Mouse (Mus musculus): ENCODE measurements around the gene Asf1b. TPM values are rescaled to one million over a fixed set of nuclear protein-coding genes. Genes with fewer than 3 reads are reported as not detected.
"Not testable (repeated sequence)": the region's sequence is repeated elsewhere in the genome, so short reads cannot be mapped to it uniquely, and the experiment has no call there.

Gene Asf1b
- polyA plus RNA-seq, 1 experiment: 3.1 TPM

DNA sequence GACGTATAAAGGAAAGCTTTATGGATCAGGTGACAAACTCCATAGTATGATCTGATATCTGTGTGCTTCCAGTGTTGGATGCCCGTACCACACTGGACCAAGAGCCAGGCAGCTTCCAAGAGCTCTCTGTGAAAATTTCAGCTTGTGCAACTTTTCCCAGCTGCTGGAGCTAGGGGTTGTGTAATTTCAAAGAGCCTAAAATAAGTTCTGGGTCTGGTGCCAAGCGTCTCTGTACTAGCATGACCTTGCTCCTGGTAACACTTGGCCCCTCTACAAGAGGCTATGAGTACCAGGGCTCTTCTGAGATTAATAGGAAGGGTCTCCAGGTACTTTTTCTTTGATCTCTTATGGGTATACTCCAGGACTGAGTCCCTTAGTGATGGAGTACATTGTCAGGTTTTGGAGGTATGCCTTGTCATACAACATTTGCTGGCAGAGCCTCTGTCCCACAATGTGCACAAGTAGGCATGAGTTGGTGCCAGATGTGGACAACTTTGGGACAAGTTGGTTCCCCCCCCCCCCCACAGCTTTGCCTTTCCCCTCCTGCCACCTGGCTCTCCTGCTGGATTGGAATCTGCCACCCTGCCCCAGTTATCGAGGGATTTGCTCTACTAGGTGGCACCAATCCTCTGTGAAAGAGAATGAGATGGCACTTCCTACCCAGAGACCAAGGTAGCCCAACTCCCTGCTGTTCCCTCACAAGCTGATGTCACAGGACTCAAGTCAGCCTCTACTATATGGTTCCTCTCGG lies 8.9 kb downstream of the Asf1b start:
- DNase-seq (ENCODE audit: low spot score): no peak

DNA sequence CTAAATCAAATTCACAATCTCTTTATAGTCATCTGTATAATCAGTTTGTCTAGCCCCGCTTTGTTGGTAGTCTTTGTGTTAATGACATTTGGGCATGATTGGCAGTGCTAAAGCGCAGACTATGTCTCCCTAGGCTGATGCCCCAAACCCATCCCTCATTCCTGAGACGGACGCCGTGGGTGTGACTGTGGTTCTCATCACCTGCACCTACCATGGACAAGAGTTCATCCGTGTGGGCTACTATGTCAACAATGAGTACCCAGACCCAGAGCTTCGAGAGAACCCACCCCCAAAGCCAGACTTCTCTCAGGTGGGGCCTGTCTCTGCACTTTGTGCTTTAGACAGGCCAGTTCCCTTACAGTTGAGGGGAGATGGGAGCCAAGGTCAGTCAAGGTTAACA lies 12.4 kb downstream of the Asf1b start:
- DNase-seq (ENCODE audit: low spot score): no peak

DNA sequence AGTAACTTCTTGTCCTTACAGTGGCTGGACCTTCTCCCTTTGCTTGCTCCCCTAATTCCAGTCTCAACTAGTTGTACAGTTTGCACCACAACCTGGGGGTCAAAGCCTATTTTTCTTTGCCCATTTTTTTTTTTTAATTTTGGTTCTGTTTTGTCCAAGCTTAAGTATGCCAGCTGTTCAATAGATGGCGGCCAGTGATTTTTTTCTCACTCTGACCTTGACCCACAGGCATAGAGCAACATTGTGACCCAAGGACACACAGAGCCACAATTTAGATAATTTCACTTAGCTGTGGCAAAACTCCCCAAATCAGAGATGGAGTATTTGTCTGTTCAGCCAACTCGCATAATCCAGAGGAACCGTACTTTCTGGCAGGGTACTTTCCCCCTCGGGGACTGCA lies 15.8 kb downstream of the Asf1b start:
- no peak for DNase-seq (ENCODE audit: low spot score)

DNA sequence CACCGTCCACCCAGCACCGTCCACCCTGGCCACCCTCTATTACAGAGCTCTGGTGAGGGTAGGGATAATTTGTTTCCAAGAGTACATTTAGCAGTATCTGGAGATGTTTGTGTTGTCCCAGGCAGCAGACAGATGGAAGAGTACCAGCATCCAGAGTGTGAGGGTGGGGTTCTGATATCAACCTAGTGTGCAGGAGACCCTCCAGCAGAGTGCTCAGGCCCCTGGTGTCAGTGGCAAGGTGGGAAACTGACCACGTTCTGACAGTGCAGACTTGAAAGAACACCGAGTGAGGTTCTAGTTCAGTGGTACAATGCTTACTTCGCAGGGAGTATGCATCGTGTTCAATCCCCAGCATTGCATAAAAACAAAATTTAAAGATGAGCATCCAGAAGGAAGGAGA lies 16.4 kb downstream of the Asf1b start:
- no peak for DNase-seq (ENCODE audit: low spot score)

DNA sequence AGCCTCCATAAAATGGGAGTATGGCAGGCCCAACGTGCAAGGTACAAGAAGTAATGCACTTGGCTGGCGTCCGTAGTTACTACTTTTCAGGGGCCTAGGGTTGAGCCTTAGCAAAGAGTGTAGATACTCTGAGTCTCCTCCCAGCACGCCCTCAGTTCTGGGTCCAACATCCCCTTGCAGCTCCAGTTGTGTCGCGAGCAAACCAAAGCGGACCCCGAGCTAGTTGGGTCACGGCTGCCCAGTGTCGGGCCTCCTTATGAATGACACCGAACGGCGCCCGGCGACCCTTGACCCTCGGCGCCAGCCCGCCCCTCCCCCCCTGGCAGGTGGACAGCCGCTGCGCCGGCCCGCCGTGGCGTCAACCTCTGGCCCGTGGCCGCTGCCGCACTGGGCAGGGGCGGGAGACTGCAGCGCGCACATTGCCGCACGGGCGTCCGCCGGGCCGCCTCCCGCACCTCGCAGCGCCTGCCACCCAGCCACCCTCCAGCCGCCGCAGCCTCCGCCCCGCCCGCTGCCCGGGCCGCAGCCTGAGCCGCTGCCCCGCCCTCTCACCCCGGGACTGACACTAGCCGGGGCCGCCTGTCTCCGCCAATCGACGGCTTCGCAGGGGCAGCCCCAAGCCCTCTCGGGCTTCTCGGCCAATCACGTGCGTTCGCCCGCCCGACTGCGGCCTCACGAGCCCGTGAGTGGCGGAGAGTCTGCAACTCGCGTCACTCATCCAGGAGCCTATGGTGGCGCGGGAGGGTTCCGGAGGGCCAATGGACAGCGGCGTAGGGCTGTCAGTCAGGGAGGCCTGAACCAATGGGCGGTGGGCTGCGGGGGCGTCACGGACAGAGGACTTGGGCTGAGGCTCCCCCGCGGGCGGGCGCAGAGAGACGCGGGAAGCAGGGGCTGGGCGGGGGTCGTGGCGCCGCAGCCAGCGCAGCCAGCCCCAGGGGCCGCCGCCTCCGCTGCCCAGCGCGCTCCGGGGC lies 17.1 kb downstream of the Asf1b start, which contains the start of gene Prkaca:
Gene Prkaca (plus strand): TSS at position 844 of the 971 bp plus-strand sequence.
- DNase-seq (ENCODE audit: low spot score): peak; percentile 96

DNA sequence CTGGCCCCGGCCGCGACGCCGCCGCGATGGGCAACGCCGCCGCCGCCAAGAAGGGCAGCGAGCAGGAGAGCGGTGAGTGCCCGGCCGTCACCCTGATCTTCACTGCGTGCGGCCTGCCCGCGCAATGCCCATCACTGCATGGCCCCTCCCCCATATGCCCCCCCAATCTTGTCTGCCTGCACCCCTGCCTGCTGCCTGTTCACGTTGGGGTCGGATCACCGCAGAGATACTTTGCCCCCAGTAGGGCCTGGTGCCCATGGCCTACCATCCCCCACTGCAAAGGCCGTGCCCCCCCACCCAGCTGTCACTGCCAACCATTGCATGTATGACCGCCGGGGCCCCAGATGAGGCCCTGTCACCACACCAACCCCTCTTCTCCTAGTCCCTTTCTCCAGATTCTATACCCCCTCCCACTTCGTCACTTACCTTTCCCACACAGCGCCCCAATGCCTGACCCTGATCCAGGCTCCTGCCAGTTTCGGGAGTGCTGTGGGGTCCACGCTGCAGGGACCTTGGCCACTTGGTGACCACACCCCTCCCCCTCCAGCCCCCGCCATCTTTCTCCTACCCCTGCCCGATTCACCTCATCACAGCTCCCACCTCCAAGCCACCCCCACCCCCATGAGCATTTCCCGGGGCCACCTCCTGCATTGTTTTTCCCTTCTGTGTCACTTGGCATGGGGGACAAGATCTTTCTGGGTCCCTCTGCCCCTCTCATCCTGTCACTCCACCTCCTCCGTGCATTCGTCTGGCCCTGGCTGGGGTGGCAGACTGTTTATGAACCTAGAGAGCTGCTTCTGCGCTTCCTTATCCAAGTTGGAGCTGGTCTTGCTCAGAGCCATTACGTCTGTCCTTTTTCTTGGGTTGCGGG lies 18.1 kb downstream of the Asf1b start:
- DNase-seq (ENCODE audit: low spot score): no peak

DNA sequence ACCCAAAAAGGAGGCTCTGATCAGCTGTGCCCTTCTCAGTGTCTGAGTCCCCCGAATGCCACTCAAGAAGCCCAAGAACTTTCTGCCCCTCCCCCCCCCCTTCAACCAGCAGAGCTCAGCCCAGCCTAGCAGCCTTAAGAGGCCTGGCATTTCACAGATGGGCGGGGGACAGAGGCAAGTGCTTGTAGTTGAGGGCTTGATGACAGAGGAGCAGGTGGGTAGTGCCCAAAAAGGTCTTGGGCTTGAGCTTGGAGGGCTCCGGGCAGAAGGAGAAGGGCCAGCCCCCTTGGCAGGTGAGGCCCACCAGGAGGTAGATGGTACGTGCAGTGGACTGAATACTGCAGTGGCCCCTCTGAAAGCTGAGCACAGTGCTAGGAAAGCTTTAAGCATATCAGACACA lies 19.2 kb downstream of the Asf1b start:
- DNase-seq (ENCODE audit: low spot score): no peak

DNA sequence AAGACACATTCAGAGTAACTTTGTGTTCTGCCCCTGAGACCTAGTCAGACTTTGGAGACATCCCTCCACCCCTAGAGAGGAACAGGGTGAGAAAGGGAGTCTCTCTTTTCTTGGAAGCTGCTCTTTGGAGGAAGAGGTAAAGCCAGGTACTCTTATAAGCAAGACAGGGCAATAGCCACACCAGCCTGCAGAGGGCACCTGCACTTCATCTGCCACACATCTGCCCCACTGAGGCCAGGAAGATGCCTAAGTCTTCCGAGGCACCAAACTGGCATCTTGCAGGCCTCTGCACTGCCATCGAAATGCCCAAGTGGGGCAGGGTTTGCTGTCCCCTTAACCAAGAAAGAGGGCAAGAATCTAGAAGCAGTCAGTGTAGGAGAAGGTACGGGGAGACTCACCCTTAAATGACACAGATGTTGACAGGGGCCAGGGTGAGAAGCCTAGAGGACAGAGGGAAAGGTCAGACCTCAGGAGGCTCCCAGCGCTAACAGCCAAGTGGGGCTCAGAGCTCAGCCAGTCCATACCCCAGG lies 20.9 kb downstream of the Asf1b start:
- DNase-seq (ENCODE audit: low spot score): no peak

DNA sequence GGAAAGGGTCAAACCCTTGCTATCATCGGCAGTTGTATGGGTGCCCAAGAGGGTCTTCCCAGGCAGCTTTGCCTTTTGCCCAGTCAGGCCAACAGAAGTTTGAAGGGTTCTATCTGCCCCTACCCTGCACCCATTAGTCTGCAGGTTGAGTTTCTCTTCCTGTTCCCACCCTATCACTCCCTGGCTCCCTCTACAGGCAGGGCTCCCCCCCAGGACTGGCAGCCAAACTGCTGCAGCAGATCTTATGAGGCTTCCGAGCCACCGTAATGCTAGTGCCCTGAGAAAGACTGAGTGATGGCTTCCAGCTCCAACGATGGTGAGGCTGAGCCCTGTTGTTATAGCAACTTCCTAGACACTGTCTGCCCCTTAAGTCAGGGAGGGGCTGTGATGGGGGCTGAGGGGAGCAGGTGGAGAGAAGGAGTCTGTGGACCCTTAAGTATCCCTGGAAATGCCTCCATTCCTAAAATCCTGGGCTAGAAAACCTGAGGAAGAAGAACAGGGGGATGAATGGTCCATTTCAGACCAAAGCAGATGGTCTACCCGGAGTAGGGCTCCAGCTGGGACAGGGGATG lies 21.6 kb downstream of the Asf1b start:
- DNase-seq (ENCODE audit: low spot score): no peak

DNA sequence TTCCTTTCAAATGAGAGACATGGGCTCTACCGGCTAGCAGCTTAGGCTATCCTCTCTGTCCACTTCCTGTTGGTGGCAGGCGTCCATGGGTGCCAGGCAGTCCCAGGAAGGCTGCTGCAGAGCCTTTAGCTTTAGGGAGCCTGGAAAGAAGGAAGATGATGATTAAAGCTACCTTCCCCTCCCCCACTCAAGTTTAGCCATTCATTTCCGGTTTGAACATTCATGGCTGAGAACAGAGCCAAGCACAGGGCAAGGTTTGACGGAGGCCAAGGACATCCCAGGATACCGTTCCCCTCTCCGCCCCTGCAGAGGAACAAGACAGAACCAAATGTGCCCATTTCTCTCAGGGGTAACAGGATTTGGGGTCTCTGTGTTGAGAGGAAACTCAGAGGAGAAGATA lies 22.3 kb downstream of the Asf1b start:
- DNase-seq (ENCODE audit: low spot score): no peak

DNA sequence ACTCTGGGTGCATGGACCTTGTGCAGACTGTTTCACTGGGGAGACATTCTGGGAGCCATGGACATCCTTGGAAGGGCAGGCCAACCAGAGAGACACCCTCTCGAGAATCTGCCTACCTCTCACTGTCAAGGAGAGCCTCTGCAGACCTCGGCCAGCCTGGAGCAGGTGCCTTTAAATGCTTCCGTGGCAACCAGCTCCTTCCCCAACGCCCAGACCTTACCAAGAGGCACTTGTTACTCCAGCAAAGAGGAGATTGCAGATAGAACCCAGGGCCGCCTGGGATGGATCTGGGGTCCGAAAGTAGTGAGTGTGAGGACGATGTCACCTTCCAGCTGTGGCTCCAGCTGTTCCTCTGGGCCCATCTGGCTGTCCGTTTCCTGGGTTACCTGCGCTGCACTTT lies 22.9 kb downstream of the Asf1b start:
- DNase-seq (ENCODE audit: low spot score): no peak

DNA sequence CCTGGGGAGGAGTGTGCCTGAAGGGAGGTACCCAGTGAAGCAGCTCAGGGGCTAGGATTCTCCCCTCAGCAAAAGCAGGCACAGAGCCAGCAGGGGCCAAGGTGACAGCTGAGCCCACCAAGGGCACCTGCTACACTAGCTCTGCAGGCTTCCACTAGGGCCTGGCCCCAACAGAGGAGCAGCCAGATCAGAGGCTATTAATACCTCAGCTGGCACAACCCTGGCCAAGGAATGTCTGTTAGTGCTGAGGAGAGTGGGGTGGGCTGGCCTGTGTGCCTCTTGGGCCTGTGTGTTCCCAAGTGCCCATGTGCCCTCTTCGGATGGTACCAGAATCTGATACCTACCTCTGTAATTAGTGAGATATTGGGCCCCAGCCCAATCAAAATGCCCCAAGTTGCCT lies 24.9 kb downstream of the Asf1b start:
- DNase-seq (ENCODE audit: low spot score): no peak

DNA sequence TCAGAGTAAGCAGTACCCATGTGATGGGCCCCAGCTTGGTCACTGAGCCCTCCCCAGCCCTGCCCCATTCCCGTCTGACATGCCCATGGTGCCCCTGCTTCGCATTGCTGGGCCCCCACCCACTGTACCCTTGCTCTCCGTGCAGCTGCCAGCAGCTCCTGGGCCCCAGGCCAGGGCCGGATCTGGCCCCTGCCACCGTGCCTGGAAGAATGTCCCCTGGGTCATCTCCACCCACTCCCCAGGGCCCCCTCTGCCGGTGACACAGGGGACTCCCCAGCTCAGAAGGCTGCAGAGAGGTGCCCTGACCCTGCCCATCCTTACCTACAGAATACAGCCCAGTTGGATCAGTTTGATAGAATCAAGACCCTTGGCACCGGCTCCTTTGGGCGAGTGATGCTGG lies 25.5 kb downstream of the Asf1b start:
- DNase-seq (ENCODE audit: low spot score): no peak

DNA sequence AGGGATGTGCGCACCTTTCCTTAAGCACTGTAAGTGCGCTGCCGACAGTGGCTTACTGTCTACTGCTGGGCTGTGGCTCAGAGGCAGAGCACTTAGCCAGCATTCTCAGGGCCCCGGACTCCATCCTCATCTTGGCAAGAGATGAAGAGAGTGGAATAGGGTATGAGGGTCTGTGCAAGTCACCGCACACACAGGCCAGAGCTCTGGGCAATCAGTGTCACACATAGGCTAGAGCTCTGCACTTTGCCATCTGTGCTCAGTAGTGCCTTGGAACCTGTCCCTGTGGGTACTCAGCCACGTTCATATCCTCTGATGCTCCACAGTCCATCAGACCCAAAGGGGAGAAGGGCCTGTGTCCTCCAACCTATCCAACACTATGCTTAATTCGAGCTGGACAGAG lies 26.2 kb downstream of the Asf1b start:
- no peak for DNase-seq (ENCODE audit: low spot score)

DNA sequence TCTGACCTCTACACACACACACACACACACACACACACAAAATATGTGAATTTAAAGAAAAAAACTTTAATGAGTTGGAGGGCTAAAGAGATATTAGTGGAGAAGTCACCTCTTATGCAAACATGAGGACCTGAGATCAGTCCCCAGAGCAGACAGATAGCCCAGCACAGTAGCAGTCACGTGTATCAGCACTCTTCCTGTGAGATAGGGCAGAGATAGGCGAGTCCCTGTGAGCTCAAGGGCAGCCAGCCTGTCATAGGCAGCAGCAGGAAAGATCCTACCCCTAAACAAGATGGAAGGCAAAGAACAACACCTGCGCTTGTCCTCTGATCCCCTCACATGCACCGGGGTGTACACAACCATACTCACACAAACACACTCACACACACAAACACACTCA lies 27.1 kb downstream of the Asf1b start:
- no peak for DNase-seq (ENCODE audit: low spot score)

DNA sequence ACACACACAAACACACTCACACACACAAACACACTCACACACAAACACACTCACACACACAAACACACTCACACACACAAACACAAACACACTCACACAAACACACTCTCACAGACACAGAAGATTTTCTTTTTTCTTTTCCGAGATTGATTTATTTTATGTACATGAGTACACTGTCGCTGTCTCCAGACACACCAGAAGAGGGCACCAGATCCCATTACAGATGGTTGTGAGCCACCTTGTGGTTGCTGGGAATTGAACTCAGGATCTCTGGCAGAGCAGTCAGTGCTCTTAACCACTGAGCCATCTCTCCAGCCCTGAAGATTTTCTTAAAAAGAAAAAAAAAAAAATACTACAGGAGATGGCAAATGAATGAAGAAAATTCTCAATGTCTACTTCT lies 27.9 kb downstream of the Asf1b start:
- not testable (repeated sequence) for DNase-seq (ENCODE audit: low spot score)

DNA sequence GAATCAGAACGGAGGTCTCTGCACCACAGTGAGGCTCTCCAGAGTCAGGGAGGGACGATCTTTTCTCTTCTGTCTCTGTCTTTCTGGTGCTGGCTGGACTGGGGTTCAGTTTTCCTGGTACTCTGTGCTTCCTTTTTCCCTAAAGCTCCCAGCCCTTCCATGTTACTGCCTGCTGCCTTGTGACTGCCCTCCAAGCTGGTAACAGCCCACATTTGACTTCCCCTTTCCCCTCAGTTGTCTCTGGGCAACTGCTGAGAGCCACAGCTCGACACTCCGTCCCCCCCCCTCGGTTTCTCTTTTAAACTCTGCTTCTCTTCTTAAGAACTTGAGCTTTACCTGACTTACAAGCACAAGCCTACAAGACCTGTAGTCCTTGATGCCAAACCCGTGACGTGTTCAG lies 33.9 kb downstream of the Asf1b start:
- no peak for DNase-seq (ENCODE audit: low spot score)

DNA sequence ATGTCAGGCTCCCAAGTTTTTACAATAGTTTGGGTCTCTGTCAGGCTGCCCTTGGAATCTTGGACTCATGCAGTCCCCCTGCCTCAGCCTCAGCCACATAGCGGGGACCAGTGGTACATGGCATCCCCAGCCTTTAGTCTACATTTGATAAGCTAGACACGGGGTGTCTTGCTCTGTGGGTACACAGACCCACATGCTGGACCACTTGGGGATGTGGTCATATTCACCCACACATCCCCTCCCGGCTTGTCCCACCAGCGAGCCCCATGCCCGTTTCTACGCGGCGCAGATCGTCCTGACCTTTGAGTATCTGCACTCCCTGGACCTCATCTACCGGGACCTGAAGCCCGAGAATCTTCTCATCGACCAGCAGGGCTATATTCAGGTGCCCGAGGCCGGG lies 34.9 kb downstream of the Asf1b start:
- DNase-seq (ENCODE audit: low spot score): no peak

DNA sequence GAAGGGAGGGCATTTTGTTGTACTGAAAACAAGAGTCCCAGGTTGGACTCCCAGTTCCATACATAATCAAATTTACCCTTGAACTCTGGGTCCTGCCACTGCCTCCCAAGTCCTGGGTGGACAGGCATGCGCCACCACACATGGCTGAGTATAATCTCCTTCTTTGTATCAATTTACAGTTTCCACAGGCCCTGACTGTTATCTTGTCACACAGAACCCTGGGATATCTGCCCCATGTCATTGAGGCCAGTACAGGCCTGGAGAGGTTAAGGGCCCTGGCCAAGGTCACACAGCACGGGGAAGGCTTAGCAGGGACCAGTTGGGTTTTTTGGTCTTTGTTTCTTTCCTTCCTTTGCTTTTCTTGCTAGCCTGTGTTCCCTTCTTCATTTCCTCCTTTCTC lies 37.2 kb downstream of the Asf1b start:
- DNase-seq (ENCODE audit: low spot score): no peak

DNA sequence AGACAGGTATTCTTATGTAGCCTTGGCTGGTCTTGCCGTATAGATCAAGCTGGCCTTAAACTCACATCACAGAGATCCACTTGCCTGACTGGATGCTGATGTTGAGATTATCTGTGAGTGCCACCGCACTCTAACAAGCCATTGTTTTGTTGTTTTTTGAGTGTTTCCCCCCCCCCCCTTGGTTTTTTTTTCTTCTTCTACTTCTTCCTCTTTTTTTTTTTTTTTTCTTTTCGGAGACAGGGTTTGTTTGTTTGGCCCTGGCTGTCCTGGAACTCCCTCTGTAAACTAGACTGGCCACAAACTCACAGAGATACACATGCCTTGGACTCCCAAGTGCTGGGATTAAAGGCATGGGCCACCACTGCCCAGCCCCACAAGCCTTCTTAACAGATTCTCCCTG lies 38.7 kb downstream of the Asf1b start:
- DNase-seq (ENCODE audit: low spot score): no peak

DNA sequence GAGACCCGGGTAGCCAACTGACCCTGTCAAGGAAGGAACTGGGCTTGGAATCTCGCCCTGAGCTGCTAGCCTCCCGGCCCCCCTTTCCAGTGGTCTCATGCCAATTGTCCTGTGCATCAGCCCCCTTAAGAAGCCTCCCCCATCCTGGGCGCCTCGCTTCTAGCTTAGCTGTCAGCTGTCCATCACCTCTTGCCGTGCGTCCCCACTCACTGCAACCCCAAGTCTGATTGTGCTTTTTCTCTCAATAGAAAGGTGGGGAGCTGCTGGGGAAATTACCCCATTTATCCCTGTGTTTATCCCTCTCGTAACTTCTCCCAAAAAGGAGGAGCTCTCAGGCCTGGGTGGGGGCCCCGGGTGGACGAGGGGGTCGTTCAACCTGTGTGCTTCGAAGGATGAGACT lies 40.7 kb downstream of the Asf1b start:
- no peak for DNase-seq (ENCODE audit: low spot score)
